Mouse (Mus musculus) myocyte (in vitro differentiated cells): ENCODE measurements at regions not wholly inside any gene's neighbourhood (a gene's known extent, or its start where the extent isn't known, plus 50 kb on each side); places are given as distances from the start of the nearest gene placed in this dataset.

Experiments used
- H3K27me3 ChIP-seq: one replicate; pipeline ENCODE4 v1.6.1; 2011; ENCODE audit not compliant: control insufficient read depth, insufficient read depth, insufficient read length
- H3K36me3 ChIP-seq: one replicate; pipeline ENCODE4 v1.6.1; 2011; ENCODE audit not compliant: control insufficient read depth, insufficient read depth
- H3K4me2 ChIP-seq: one replicate; pipeline ENCODE4 v1.6.1; 2011; ENCODE audit warnings: low read depth, control low read depth
- H3K4me3 ChIP-seq: one replicate; pipeline ENCODE4 v1.5.1; 2011; ENCODE audit warnings: mild to moderate bottlenecking, control low read depth, moderate library complexity
- H3K79me2 ChIP-seq: one replicate; pipeline ENCODE4 v1.6.1; 2011; ENCODE audit not compliant: control insufficient read depth, insufficient read depth
- H3ac ChIP-seq: one replicate; pipeline ENCODE4 v1.6.1; 2011; ENCODE audit not compliant: control insufficient read depth, insufficient read length
- CEBPB ChIP-seq: IDR thresholded peaks from 2 replicates; pipeline ENCODE4 v1.6.1; 2011; ENCODE audit warnings: mild to moderate bottlenecking, moderate library complexity; ENCODE audit not compliant: poor library complexity, insufficient read depth, severe bottlenecking
- E2F4 ChIP-seq: IDR thresholded peaks from one replicate; pipeline ENCODE4 v1.6.1; 2011; ENCODE audit warnings: mild to moderate bottlenecking, control low read depth, moderate library complexity; ENCODE audit not compliant: insufficient read depth
- MAX ChIP-seq: IDR thresholded peaks from one replicate; pipeline ENCODE4 v1.6.1; 2011; ENCODE audit warnings: low read depth, mild to moderate bottlenecking, control low read depth
- MYOD1 ChIP-seq, 3 experiments: IDR thresholded peaks; one replicate each; pipeline ENCODE4 v1.6.1; 2011; ENCODE audit warnings: control low read depth in 2 of 3, low read depth in 2 of 3, mild to moderate bottlenecking in 2 of 3, moderate library complexity in 1 of 3; ENCODE audit not compliant: insufficient read length in 2 of 3, control insufficient read depth in 1 of 3
- MYOG ChIP-seq, 3 experiments: IDR thresholded peaks; one replicate each; pipeline ENCODE4 v1.6.1; 2011; ENCODE audit warnings: control low read depth in 2 of 3, low read depth in 2 of 3, mild to moderate bottlenecking in 2 of 3; ENCODE audit not compliant: insufficient read length in 2 of 3, control insufficient read depth in 1 of 3, insufficient read depth in 1 of 3
- POLR2A ChIP-seq: IDR thresholded peaks from one replicate; pipeline ENCODE4 v1.6.1; 2011; ENCODE audit warnings: low read depth, mild to moderate bottlenecking, control low read depth, moderate library complexity; ENCODE audit not compliant: insufficient read length
- POLR2AphosphoS2 ChIP-seq: IDR thresholded peaks from one replicate; pipeline ENCODE4 v1.6.1; 2011; ENCODE audit warnings: low read depth, control low read depth; ENCODE audit not compliant: insufficient read length
- REST ChIP-seq: IDR thresholded peaks from one replicate; pipeline ENCODE4 v1.6.1; 2011; ENCODE audit warnings: mild to moderate bottlenecking, control low read depth, moderate library complexity; ENCODE audit not compliant: insufficient read depth, insufficient read length
- SRF ChIP-seq: IDR thresholded peaks from one replicate; pipeline ENCODE4 v1.6.1; 2011; ENCODE audit warnings: low read depth; ENCODE audit not compliant: control insufficient read depth, insufficient read length
- TCF12 ChIP-seq: IDR thresholded peaks from one replicate; pipeline ENCODE4 v1.6.1; 2011; ENCODE audit warnings: mild to moderate bottlenecking, control low read depth; ENCODE audit not compliant: poor library complexity, insufficient read depth, severe bottlenecking
- TCF3 ChIP-seq: IDR thresholded peaks from one replicate; pipeline ENCODE4 v1.6.1; 2011; ENCODE audit warnings: low read depth, control low read depth; ENCODE audit not compliant: insufficient read length
- USF1 ChIP-seq: IDR thresholded peaks from one replicate; pipeline ENCODE4 v1.6.1; 2011; ENCODE audit warnings: low read depth, mild to moderate bottlenecking, control low read depth, moderate library complexity

- Histone ChIP-seq H3K4me2 (no peak overlapping the region), H3K36me3 (no peaks in the 10 kb centered on the region), H3K4me3 (no peak overlapping the region), H3K79me2 (no peaks in the 10 kb centered on the region), H3ac (no peak overlapping the region), H3K27me3 (no peaks in the 10 kb centered on the region)
- TF ChIP-seq TCF3, result no peak
- TF ChIP-seq USF1, result no peak
- no peak for TF ChIP-seq MAX
- TF ChIP-seq POLR2AphosphoS2, result no peak
- TF ChIP-seq POLR2A, result no peak
- no peak for TF ChIP-seq REST
- no peak for TF ChIP-seq MYOD1 (IDR thresholded peaks at IDR 0.05; ENCODE audit: control insufficient read depth in 1 of 3, insufficient read length in 2 of 3, low read depth in 2 of 3)
- no peak for TF ChIP-seq MYOG (IDR thresholded peaks at IDR 0.05; ENCODE audit: control insufficient read depth in 1 of 3, insufficient read depth in 1 of 3, insufficient read length in 2 of 3, low read depth in 2 of 3)
- TF ChIP-seq E2F4, result no peak
- no peak for TF ChIP-seq SRF
- TF ChIP-seq CEBPB, result no peak
- no peak for TF ChIP-seq TCF12
Observed at GRCm38 (mm10) chr1:164511628-164512385, 53.7 kb upstream of the Atp1b1 start.

DNA sequence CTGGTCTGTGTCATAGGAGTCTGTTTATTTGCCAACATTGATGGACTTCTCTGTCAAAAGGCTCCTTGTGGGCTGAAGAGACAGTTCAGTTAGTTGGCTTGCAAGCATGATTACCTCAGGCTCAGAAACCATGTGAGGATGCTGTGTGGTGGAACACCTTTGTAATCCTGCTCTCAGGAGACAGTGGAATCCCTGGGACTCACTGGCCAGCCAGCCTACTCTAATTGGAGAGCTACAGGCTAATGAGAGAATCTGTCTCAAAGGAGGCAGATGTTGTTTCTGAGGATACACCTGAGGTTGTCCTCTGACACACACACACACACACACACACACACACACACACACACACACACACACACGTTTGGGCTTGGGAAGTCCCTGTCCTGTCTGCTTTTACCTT lies 51.1 kb upstream of the Atp1b1 start:
- TF ChIP-seq SRF, result no peak
- no peak for TF ChIP-seq REST
- TF ChIP-seq USF1, result no peak
- no peak for TF ChIP-seq MYOG (IDR thresholded peaks at IDR 0.05; ENCODE audit: control insufficient read depth in 1 of 3, insufficient read depth in 1 of 3, insufficient read length in 2 of 3, low read depth in 2 of 3)
- no peak for TF ChIP-seq MYOD1 (IDR thresholded peaks at IDR 0.05; ENCODE audit: control insufficient read depth in 1 of 3, insufficient read length in 2 of 3, low read depth in 2 of 3)
- TF ChIP-seq CEBPB, result no peak
- no peak for TF ChIP-seq TCF3
- TF ChIP-seq TCF12, result no peak
- H3ac ChIP-seq, result no peak overlapping the region
- H3K79me2 ChIP-seq, result no peaks in the 10 kb centered on the region
- H3K27me3 ChIP-seq, result no peaks in the 10 kb centered on the region
- no peaks in the 10 kb centered on the region for H3K36me3 ChIP-seq
- H3K4me2 ChIP-seq, result no peak overlapping the region
- no peak overlapping the region for H3K4me3 ChIP-seq

- Histone ChIP-seq H3K79me2 (no peaks in the 10 kb centered on the region), H3K4me3 (no peak overlapping the region), H3ac (no peak overlapping the region), H3K4me2 (no peak overlapping the region), H3K36me3 (no peaks in the 10 kb centered on the region), H3K27me3 (no peaks in the 10 kb centered on the region)
- TF ChIP-seq POLR2A (no peak), SRF (no peak), E2F4 (no peak), TCF12 (no peak), MYOD1 (IDR thresholded peaks at IDR 0.05; ENCODE audit: control insufficient read depth in 1 of 3, insufficient read length in 2 of 3, low read depth in 2 of 3) (no peak), POLR2AphosphoS2 (no peak), REST (no peak), MYOG (IDR thresholded peaks at IDR 0.05; ENCODE audit: control insufficient read depth in 1 of 3, insufficient read depth in 1 of 3, insufficient read length in 2 of 3, low read depth in 2 of 3) (no peak), USF1 (no peak), CEBPB (no peak), TCF3 (no peak), MAX (no peak)
Observed at GRCm38 (mm10) chr1:164508556-164508955, 50.4 kb upstream of the Atp1b1 start.

- Histone ChIP-seq H3K79me2 (no peaks in the 10 kb centered on the region), H3K4me3 (no peak overlapping the region), H3K4me2 (no peak overlapping the region), H3K27me3 (no peaks in the 10 kb centered on the region), H3K36me3 (no peaks in the 10 kb centered on the region), H3ac (no peak overlapping the region)
- TF ChIP-seq TCF12 (no peak), MAX (no peak), REST (no peak)
Observed at GRCm38 (mm10) chr1:164508106-164508505, 50.0 kb upstream of the Atp1b1 start.
